Mouse (Mus musculus) liver, embryonic 14.5 days (tissue): ENCODE results near the gene Atp6v1g1. TPM values are rescaled to one million over a fixed set of nuclear protein-coding genes. Genes with fewer than 3 reads are reported as not detected.

ENCODE experiments used
- ATAC-seq: fragments of 200-750 bp; cut with Nextera tagmentation; 2 replicates; pipeline ENCODE4 v1.8.0; 2017; ENCODE audit warnings: moderate number of reproducible peaks, mild to moderate bottlenecking, moderate library complexity; ENCODE audit not compliant: insufficient read depth
- DNase-seq, 3 experiments: peaks; one replicate each; pipeline ENCODE4 v3.0.0-alpha.2; 2012 to 2013; ENCODE audit warnings: low read depth in 3 of 3, low spot score in 3 of 3
- H3K27ac ChIP-seq: fragments of 300-500 bp; sonication (generic); 2 replicates; pipeline ENCODE4 v1.5.1; 2014; ENCODE audit warnings: moderate library complexity, mild to moderate bottlenecking, control low read depth, inconsistent platforms
- H3K27me3 ChIP-seq: fragments of 300-500 bp; sonication (generic); 2 replicates; pipeline ENCODE4 v1.6.1; 2014; ENCODE audit warnings: mild to moderate bottlenecking, low read length, moderate library complexity; ENCODE audit not compliant: control insufficient read depth, insufficient read depth
- H3K36me3 ChIP-seq: fragments of 300-500 bp; sonication (generic); replicated peaks from 2 replicates; pipeline ENCODE4 v1.6.1; 2014; ENCODE audit warnings: low read depth; ENCODE audit not compliant: control insufficient read depth, insufficient read depth
- H3K4me1 ChIP-seq, 2 experiments: fragments of 200-500 bp in 1 of 2; fragments of 300-500 bp in 1 of 2; sonication (generic) in 1 of 2; replicated peaks; 2 replicates each; pipeline ENCODE4 v1.6.1; 2012 to 2014; ENCODE audit warnings: antibody characterized with exemption in 1 of 2, inconsistent platforms in 1 of 2, low read length in 1 of 2; ENCODE audit not compliant: control insufficient read depth in 2 of 2, insufficient read depth in 2 of 2
- H3K4me2 ChIP-seq: fragments of 300-500 bp; sonication (generic); 2 replicates; pipeline ENCODE4 v1.6.1; 2014; ENCODE audit warnings: low read depth, mild to moderate bottlenecking, control low read depth, moderate library complexity
- H3K4me3 ChIP-seq, 2 experiments: fragments of 200-500 bp in 1 of 2; fragments of 300-500 bp in 1 of 2; sonication (generic) in 1 of 2; 2 replicates each; pipeline ENCODE4 v1.5.1; 2012 to 2014; ENCODE audit warnings: low read depth in 2 of 2, low read length in 2 of 2, mild to moderate bottlenecking in 2 of 2, control low read depth in 1 of 2, inconsistent platforms in 1 of 2, moderate library complexity in 1 of 2; ENCODE audit not compliant: insufficient read depth in 1 of 2
- H3K9ac ChIP-seq: fragments of 300-500 bp; sonication (generic); replicated peaks from 2 replicates; pipeline ENCODE4 v1.6.1; 2014; ENCODE audit warnings: mild to moderate bottlenecking, control low read depth, moderate library complexity
- H3K9me3 ChIP-seq: fragments of 300-500 bp; sonication (generic); 2 replicates; pipeline ENCODE4 v1.6.1; 2016; ENCODE audit warnings: low read length, mixed read lengths; ENCODE audit not compliant: control insufficient read depth
- CTCF ChIP-seq: IDR thresholded peaks from 2 replicates; pipeline ENCODE4 v1.5.1; 2016; ENCODE audit warnings: antibody characterized with exemption, low read depth, control low read depth
- EP300 ChIP-seq: IDR thresholded peaks from 2 replicates; pipeline ENCODE4 v1.6.1; 2016; ENCODE audit warnings: antibody characterized with exemption, low read depth
- WGBS: fragments of 180-500 bp; shearing (Covaris S2); extraction: QIAGEN DNeasy Blood & Tissue Kit; methylation state at CpG from one replicate; pipeline ENCODE4 v1.1.7; 2014; ENCODE audit not compliant: insufficient replicate concordance; 5-methylcytosine and 5-hydroxymethylcytosine counted together
- polyA plus RNA-seq, 2 experiments: library from polyadenylated mRNA; depleted of rRNA in 1 of 2; stranded (reverse) in 1 of 2; unstranded in 1 of 2; fragments of >200 nt; fragmentation: Nextera tagmentation in 1 of 2; extraction: Ambion mirVana in 1 of 2; gene quantifications; 2 replicates each; pipeline versions ENCODE4 v1.2.1 to v1.2.3; 2012 to 2014

The Atp6v1g1 gene
- polyA plus RNA-seq, 2 experiments: 42.6 to 117 TPM

GRCm38 (mm10) chr4:63557124-63558059 lies 12.8 kb downstream of the Atp6v1g1 start:
- Histone ChIP-seq H3K4me1 (peaks cover 7 to 35% of the 10 kb centered on the region in 2 experiments), H3K27ac (no peak overlapping the region), H3K9ac (peak overlapping the region; percentile 80), H3K9me3 (no peaks in the 10 kb centered on the region), H3K4me2 (peak overlapping the region; percentile 90), H3K4me3 (peak overlapping the region; percentile 77 to 80; a peak in 3 of 4 replicates), H3K27me3 (no peaks in the 10 kb centered on the region), H3K36me3 (peaks cover 5% of the 10 kb centered on the region)
- 33% methylated on average over 16 of the region's 16 CpGs for WGBS
- ATAC-seq (no peak), DNase-seq (no peak)
- TF ChIP-seq EP300: no peak
- no peak for TF ChIP-seq CTCF

DNA sequence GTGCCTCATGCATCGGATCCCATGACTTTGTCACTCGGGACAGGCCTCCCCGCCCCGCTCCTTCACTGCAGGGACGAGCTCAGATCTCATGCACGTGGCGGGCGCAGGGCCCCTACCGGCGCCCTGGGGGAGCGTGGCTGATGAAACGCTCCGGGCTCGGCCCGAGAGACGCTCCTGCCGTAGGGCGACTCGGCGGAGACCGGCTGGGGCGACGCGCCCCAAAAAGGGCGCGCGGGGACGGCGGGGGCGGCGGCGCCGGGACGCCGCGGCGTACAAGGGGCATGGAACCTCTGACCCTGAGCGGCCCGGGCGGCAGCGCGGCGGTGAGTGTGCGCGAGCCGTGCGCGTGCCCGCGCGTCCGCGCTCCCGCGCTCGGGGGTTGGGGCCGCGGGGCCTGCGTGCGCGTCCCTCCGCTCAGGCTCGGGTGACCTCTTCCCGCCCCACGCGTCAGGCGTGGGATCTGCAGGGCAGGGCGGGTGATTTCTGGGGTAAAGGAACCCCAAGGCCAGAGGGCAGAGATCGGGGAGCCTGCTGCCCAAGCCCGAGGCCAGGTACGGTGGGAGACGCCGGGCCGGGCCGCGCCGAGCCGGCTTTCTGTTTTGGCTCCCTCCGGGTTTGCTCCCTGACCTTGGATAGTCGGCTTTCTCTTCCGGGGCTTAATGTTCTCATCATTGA lies 14.0 kb downstream of the Atp6v1g1 start, which contains the start of gene Tmem268:
Gene Tmem268, plus strand, starts transcription at position 375 of the 675 bp plus-strand sequence.
- no peak within 1 kb of the TSS; the same call in 1 of the 2 replicates for H3K27ac ChIP-seq
- peak; percentile 86 for ATAC-seq
- peak within 1 kb of the TSS; percentile 80 for H3K9ac ChIP-seq
- H3K9me3 ChIP-seq: no peaks in the 10 kb centered on the region
- H3K4me1 ChIP-seq: peaks cover 7 to 34% of the 10 kb centered on the region in 2 experiments
- H3K4me3 ChIP-seq: peak within 1 kb of the TSS; percentile 77 to 80
- TF ChIP-seq EP300 (no peak), CTCF (peak; percentile 37)
- H3K4me2 ChIP-seq: peak within 1 kb of the TSS; percentile 90
- whole genome bisulfite sequencing: 2% methylated on average over 66 of the region's 81 CpGs
- H3K27me3 ChIP-seq: no peaks in the 10 kb centered on the region
- H3K36me3 ChIP-seq: no peaks in the 10 kb centered on the region
- peak in 2 of 3 experiments; percentile 40 to 41 for DNase-seq

DNA sequence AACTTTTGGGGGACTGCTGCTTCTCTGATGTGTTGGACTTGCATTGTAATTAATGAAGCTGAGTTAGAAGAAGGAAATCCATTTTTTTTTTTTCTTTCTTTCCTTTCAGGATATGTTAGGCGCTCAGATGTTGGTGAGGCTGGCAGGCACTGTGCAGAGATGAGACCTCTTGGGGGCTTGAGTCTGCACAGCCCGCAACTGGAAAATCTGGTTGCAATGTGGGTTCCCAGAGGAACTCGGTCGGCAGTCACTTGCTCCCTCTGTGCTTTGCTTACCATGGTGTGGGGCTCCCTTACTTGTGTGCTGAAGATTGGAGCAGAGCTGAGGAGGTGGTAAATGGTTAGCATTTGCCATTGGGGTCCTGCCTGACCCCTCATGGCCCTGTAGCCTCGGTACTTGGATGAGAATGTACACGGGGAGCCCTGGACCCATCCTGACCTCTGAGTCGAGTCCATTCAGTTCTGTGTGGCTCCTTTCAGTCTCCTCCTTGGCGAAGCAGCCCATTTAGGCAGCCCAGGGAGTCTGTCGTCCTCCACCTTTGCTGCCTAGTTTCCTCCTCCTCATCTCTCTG lies 14.6 kb downstream of the Atp6v1g1 start:
- Histone ChIP-seq H3K27me3 (no peaks in the 10 kb centered on the region), H3K27ac (no peak overlapping the region), H3K9ac (peak overlapping the region; percentile 80), H3K9me3 (no peaks in the 10 kb centered on the region), H3K36me3 (no peaks in the 10 kb centered on the region), H3K4me1 (peaks cover 7 to 32% of the 10 kb centered on the region in 2 experiments), H3K4me2 (peak overlapping the region; percentile 90), H3K4me3 (peak overlapping the region; percentile 77 to 80)
- no peak for DNase-seq
- TF ChIP-seq CTCF: no peak
- no peak for TF ChIP-seq EP300
- 40% methylated on average over 9 of the region's 9 CpGs for WGBS
- ATAC-seq: no peak

DNA sequence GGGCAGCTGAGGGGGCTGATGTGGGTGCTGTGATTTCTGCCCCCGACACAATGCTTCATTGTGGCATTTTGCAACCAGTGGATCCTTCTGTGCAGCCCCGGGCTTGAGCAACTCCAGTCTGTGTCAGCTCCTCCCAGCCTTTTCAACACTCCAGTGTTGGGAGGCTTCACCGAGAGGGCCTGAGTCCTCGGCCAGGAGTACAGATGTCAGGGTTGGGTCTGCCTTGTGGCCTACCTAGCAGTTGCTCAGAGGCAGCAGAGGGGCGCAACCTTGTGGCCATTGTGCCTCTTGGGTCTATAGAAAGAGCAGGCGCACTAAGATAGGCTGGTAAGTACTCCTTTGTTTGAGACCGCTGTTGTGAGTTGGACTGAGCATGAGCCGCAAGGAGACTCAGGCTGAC lies 15.5 kb downstream of the Atp6v1g1 start:
- TF ChIP-seq CTCF: peak; percentile 39
- no peak for TF ChIP-seq EP300
- Histone ChIP-seq H3K4me3 (no peak overlapping the region), H3K27ac (no peak overlapping the region), H3K9me3 (no peaks in the 10 kb centered on the region), H3K4me2 (peak overlapping the region; percentile 90; the same call in 1 of the 2 replicates), H3K27me3 (no peaks in the 10 kb centered on the region), H3K4me1 (peaks cover 7 to 32% of the 10 kb centered on the region in 2 experiments), H3K36me3 (no peaks in the 10 kb centered on the region), H3K9ac (no peak overlapping the region)
- 55% methylated on average over 8 of the region's 8 CpGs for WGBS
- DNase-seq (no peak), ATAC-seq (no peak)
